In the genomic region with DNA sequence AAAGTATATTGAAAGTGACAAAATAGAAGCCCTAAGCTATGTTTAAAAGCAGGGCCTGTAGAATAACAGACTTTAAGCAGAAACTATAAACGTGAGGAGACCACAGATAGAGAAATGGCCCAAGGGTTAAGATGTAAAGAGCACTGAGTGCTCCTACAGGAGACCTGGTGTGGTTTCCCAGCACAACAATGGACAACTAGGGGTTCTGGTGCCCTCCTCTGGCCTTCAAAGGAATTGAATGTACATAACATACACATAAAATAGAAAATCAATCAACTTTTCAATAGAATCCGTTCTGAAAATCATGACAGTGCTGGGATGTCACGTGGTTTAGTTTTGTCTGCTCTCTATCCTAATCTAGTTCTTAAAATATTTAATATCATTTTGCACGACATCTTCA, we compare ENCODE assay signal across 22 mouse cellular contexts. TPM values are rescaled to one million over a fixed set of nuclear protein-coding genes. Genes with fewer than 3 reads are reported as not detected.
DNase-seq lines count a peak whose midpoint lies in the region; TF ChIP-seq lines count a peak whose summit lies in the region.
"Had no signal": no experiment of that assay in that cellular context is flagged by ENCODE, and none has a peak within 500 bp of the region (broad histone marks: within the 10 kb centered on the region; RNA-seq: fewer than 3 reads in every experiment).

No protein-coding gene starts in this region.

- WGBS in hindbrain, embryonic 10.5 days = 66% methylated on average over 4 of the region's 4 CpGs

- H3K27ac ChIP-seq in CH12.LX (ENCODE audit: insufficient read depth, low read depth) = no peak overlapping the region
- no peak overlapping the region for H3K27ac ChIP-seq in hindbrain, embryonic 10.5 days
- H3K27ac ChIP-seq: embryonic facial prominence, embryonic 10.5 days; hindbrain, embryonic 13.5 days; limb, embryonic 13.5 days; liver, embryonic 12.5 days; midbrain, embryonic 13.5 days had no signal

- in situ Hi-C loops in CH12.LX (cut with MboI; ENCODE audit: low pct_ligation_motif_present, low pct_unique_long_range_greater_than_20kb, low sequenced_read_pairs) = no loop called here

- no peaks in the 10 kb centered on the region for H3K36me3 ChIP-seq in CH12.LX (replicated peaks in 1 of 2; ENCODE audit: control insufficient read depth in 1 of 2, insufficient read depth in 1 of 2, low read length in 1 of 2)
- H3K36me3 ChIP-seq in hindbrain, embryonic 10.5 days = no peaks in the 10 kb centered on the region
- H3K36me3 ChIP-seq: embryonic facial prominence, embryonic 10.5 days; hindbrain, embryonic 13.5 days; limb, embryonic 13.5 days; liver, embryonic 12.5 days; midbrain, embryonic 13.5 days had no signal

- dilution Hi-C loops in CH12.LX (cut with MboI; ENCODE audit: extremely low pct_ligation_motif_present, extremely low pct_unique_long_range_greater_than_20kb, low sequenced_read_pairs) = no loop called here

- H3K4me3 ChIP-seq in CH12.LX (replicated peaks in 1 of 3; ENCODE audit: low read depth in 2 of 3, low read length in 2 of 3, poor library complexity in 1 of 3) = no peak overlapping the region
- no peak overlapping the region for H3K4me3 ChIP-seq in hindbrain, embryonic 10.5 days
- H3K4me3 ChIP-seq: embryonic facial prominence, embryonic 10.5 days; hindbrain, embryonic 13.5 days; limb, embryonic 13.5 days; liver, embryonic 12.5 days; midbrain, embryonic 13.5 days had no signal

- H3K79me2 ChIP-seq in CH12.LX (replicated peaks; ENCODE audit: control insufficient read depth, extremely low read depth, insufficient read depth, poor library complexity, severe bottlenecking) = no peaks in the 10 kb centered on the region

- no peaks in the 10 kb centered on the region for H3K27me3 ChIP-seq in CH12.LX (replicated peaks)
- no peaks in the 10 kb centered on the region for H3K27me3 ChIP-seq in hindbrain, embryonic 10.5 days (ENCODE audit: insufficient read depth, poor library complexity, severe bottlenecking)
- H3K27me3 ChIP-seq: hindbrain, embryonic 13.5 days; limb, embryonic 13.5 days; liver, embryonic 12.5 days; midbrain, embryonic 13.5 days had no signal

- TF ChIP-seq POLR2A in CH12.LX (IDR thresholded peaks at IDR 0.05; ENCODE audit: low read depth, low read length) = no peak

- peak; percentile 50 for TF ChIP-seq RAD21 in CH12.LX (IDR thresholded peaks at IDR 0.05; ENCODE audit: low read depth, low read length)

- H3K9me3 ChIP-seq in CH12.LX (replicated peaks; ENCODE audit: low read length) = peaks cover 8% of the 10 kb centered on the region
- H3K9me3 ChIP-seq in hindbrain, embryonic 10.5 days = no peaks in the 10 kb centered on the region
- H3K9me3 ChIP-seq: embryonic facial prominence, embryonic 10.5 days; hindbrain, embryonic 13.5 days; limb, embryonic 13.5 days; liver, embryonic 12.5 days; midbrain, embryonic 13.5 days had no signal

- no peak overlapping the region for H3K4me2 ChIP-seq in CH12.LX (ENCODE audit: insufficient read depth, low read depth, poor library complexity, severe bottlenecking)
- H3K4me2 ChIP-seq: hindbrain, embryonic 13.5 days; limb, embryonic 13.5 days; liver, embryonic 12.5 days; midbrain, embryonic 13.5 days had no signal

- H3K9ac ChIP-seq in CH12.LX (ENCODE audit: insufficient read depth, low read depth) = no peak overlapping the region
- H3K9ac ChIP-seq: hindbrain, embryonic 13.5 days; limb, embryonic 13.5 days; liver, embryonic 12.5 days; midbrain, embryonic 13.5 days had no signal

- no peaks in the 10 kb centered on the region for H3K4me1 ChIP-seq in CH12.LX (ENCODE audit: control insufficient read depth in 1 of 2, insufficient read depth in 2 of 2)
- H3K4me1 ChIP-seq in hindbrain, embryonic 10.5 days (replicated peaks) = no peaks in the 10 kb centered on the region
- H3K4me1 ChIP-seq: embryonic facial prominence, embryonic 10.5 days; hindbrain, embryonic 13.5 days; limb, embryonic 13.5 days; liver, embryonic 12.5 days; midbrain, embryonic 13.5 days had no signal

- TF ChIP-seq CTCF in CH12.LX (conservative IDR thresholded peaks at IDR 0.05 in 1 of 2, IDR thresholded peaks at IDR 0.05 in 1 of 2; ENCODE audit: low read depth in 2 of 2, low read length in 2 of 2) = peak in 1 of 2 experiments; percentile 55; a peak in 2 of 4 replicates

- TF ChIP-seq EP300 in CH12.LX (IDR thresholded peaks at IDR 0.05; ENCODE audit: low read length) = no peak

- DNase-seq in 416B (ENCODE audit: low read depth) (peak; percentile 1), CH12.LX (ENCODE audit: extremely low read depth) (no peak), R1 (ENCODE audit: low read depth, low spot score) (peak; percentile 55)
- peak; percentile 29 for DNase-seq in retina, embryonic 14.5 days (ENCODE audit: low spot score)
- DNase-seq in spleen, postnatal 4 days (ENCODE audit: low spot score in 2 of 2) = no peak
- DNase-seq in hindbrain, embryonic 10.5 days (ENCODE audit: low spot score) = no peak
- DNase-seq in urinary bladder, postnatal 25 days (ENCODE audit: low spot score) = no peak
- DNase-seq: adrenal gland, adult 2 months; cerebellum, adult 11-12 months; cerebellum, postnatal 14 days; kidney, adult 2 months; kidney, postnatal 14 days; lung, adult 18-20 months; lung, postnatal 10 days; thymus, postnatal 36 days had no signal

TF ChIP-seq in CH12.LX, 34 proteins besides CTCF, POLR2A, EP300 and RAD21:
- TF ChIP-seq SIN3A (IDR thresholded peaks at IDR 0.05; ENCODE audit: low read length) (no peak), SMC3 (IDR thresholded peaks at IDR 0.05; ENCODE audit: low read depth, low read length) (peak; percentile 30)
TF ChIP-seq in CH12.LX: peak in this region for 1.

RNA-seq across cellular contexts. Expression of gene Adgrb3, which starts 55.5 kb away (rescaled TPM):
- total RNA-seq in CH12.LX (2012; rRNA removed) (not detected in 2 replicates), CH12.LX (2014; rRNA removed) (not detected in 2 replicates)
- polyA plus RNA-seq in CH12.LX (2012; ENCODE audit: insufficient read length, low read depth) = not detected in 2 replicates
- polyA plus RNA-seq in hindbrain, embryonic 10.5 days (2016; fragmentation: Nextera tagmentation; extraction: Ambion mirVana) = 2.6 and 8.4 TPM in 2 replicates
- total RNA-seq: heart, adult 8-10 months; heart, postnatal 25 days had no signal

Comparison
In these comparisons a context has a peak if more than half of its experiments do, and no peak if none do; other contexts are left out.
1. DNase-seq: peak in 416B (single experiment), R1 (single experiment) and retina, embryonic 14.5 days (single experiment); none in CH12.LX (single experiment), spleen, postnatal 4 days (0 of 2), hindbrain, embryonic 10.5 days (single experiment) and urinary bladder, postnatal 25 days (single experiment).